Mouse (Mus musculus) spleen, adult 2 months (tissue): ENCODE results near the gene Creb1.

ENCODE experiments used
- CTCF ChIP-seq: fragments of 200-500 bp; IDR thresholded peaks from 2 replicates; pipeline ENCODE4 v1.5.1; 2011; ENCODE audit warnings: mild to moderate bottlenecking, inconsistent platforms; ENCODE audit not compliant: insufficient read depth, insufficient read length, insufficient replicate concordance; ENCODE audit errors: extremely low read depth
- POLR2A ChIP-seq: fragments of 200-500 bp; IDR thresholded peaks from 2 replicates; pipeline ENCODE4 v1.6.1; 2011; ENCODE audit warnings: low read depth, low read length, inconsistent platforms

DNA sequence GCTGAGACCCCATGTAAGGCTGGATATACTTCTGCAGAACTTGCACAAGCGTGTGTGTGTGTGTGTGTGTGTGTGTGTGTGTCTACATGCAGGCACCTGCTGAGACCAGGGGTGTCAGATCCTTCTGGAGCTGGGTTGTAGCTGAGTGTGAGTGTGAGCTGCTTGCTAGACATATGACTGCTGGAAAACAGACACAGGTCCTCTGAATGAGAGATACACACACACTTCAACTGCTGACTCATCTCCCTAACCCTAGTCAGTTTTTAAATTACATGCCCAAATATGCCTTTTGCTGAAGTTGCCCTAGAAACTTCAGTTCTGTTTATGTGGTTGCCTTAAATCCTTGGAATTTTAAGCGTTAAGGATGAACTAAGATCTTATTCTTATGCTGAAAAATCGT is 13.6 kb downstream of the Creb1 start:
- TF ChIP-seq CTCF (no peak), POLR2A (no peak)
